Mouse (Mus musculus) limb, embryonic 14.5 days (tissue): ENCODE results near the gene Olfr1198. TPM values are rescaled to one million over a fixed set of nuclear protein-coding genes. Genes with fewer than 3 reads are reported as not detected.

Experiments
- ATAC-seq: fragments of 200-750 bp; cut with Nextera tagmentation; 2 replicates; pipeline ENCODE4 v1.8.0; 2017; ENCODE audit warnings: low read depth, moderate number of reproducible peaks, moderate TSS enrichment; ENCODE audit not compliant: low FRiP score
- DNase-seq: peaks from one replicate; pipeline ENCODE4 v3.0.0-alpha.2; 2015; ENCODE audit warnings: low spot score
- H3K27ac ChIP-seq: fragments of 300-500 bp; sonication (generic); replicated peaks from 2 replicates; pipeline ENCODE4 v1.5.1; 2014; ENCODE audit warnings: low read depth, mild to moderate bottlenecking, low read length, moderate library complexity, mixed read lengths
- H3K27me3 ChIP-seq: fragments of 300-500 bp; sonication (generic); 2 replicates; pipeline ENCODE4 v1.6.1; 2014; ENCODE audit warnings: low read length, mixed read lengths; ENCODE audit not compliant: control insufficient read depth, insufficient read depth
- H3K36me3 ChIP-seq: fragments of 300-500 bp; sonication (generic); 2 replicates; pipeline ENCODE4 v1.6.1; 2014; ENCODE audit warnings: mild to moderate bottlenecking, low read length, moderate library complexity, mixed read lengths; ENCODE audit not compliant: control insufficient read depth, insufficient read depth
- H3K4me1 ChIP-seq: fragments of 300-500 bp; sonication (generic); 2 replicates; pipeline ENCODE4 v1.6.1; 2014; ENCODE audit warnings: antibody characterized with exemption, low read length, mixed read lengths; ENCODE audit not compliant: control insufficient read depth, insufficient read depth
- H3K4me2 ChIP-seq: fragments of 300-500 bp; sonication (generic); replicated peaks from 2 replicates; pipeline ENCODE4 v1.6.1; 2014; ENCODE audit warnings: low read depth, mild to moderate bottlenecking, low read length, moderate library complexity; ENCODE audit not compliant: severe bottlenecking
- H3K4me3 ChIP-seq: fragments of 300-500 bp; sonication (generic); replicated peaks from 2 replicates; pipeline ENCODE4 v1.5.1; 2014; ENCODE audit warnings: low read length
- H3K9ac ChIP-seq: fragments of 300-500 bp; sonication (generic); 2 replicates; pipeline ENCODE4 v1.6.1; 2014; ENCODE audit warnings: mild to moderate bottlenecking, low read depth, low read length, moderate library complexity; ENCODE audit not compliant: severe bottlenecking
- H3K9me3 ChIP-seq: fragments of 300-500 bp; sonication (generic); 2 replicates; pipeline ENCODE4 v1.6.1; 2016; ENCODE audit warnings: low read length; ENCODE audit not compliant: control insufficient read depth
- POLR2A ChIP-seq: fragments of 200-500 bp; IDR thresholded peaks from 2 replicates; pipeline ENCODE4 v1.8.0; 2012; ENCODE audit warnings: inconsistent platforms, mild to moderate bottlenecking, moderate library complexity, borderline replicate concordance; ENCODE audit not compliant: insufficient read depth, insufficient read length; ENCODE audit errors: extremely low read depth
- WGBS: fragments of 180-500 bp; shearing (Covaris S2); extraction: QIAGEN DNeasy Blood & Tissue Kit; methylation state at CpG from one replicate; pipeline ENCODE4 v1.1.7; 2014; 5-methylcytosine and 5-hydroxymethylcytosine counted together
- polyA plus RNA-seq, 2 experiments: library from polyadenylated mRNA; depleted of rRNA in 1 of 2; stranded (reverse) in 1 of 2; unstranded in 1 of 2; fragments of >200 nt; fragmentation: Nextera tagmentation in 1 of 2; extraction: Ambion mirVana in 1 of 2; gene quantifications; 2 replicates each; pipeline versions ENCODE4 v1.2.1 to v1.2.3; 2012 to 2014

Gene Olfr1198
- polyA plus RNA-seq, 2 experiments = not detected

- no peaks in the 10 kb centered on the region for H3K36me3 ChIP-seq
- no peak within 1 kb of the TSS for H3K27ac ChIP-seq
- DNase-seq (no peak), ATAC-seq (no peak)
- H3K9ac ChIP-seq = no peak within 1 kb of the TSS
- no peak within 1 kb of the TSS for H3K4me3 ChIP-seq
- 82% methylated on average over 1 of the region's 1 CpGs for WGBS
- no peaks in the 10 kb centered on the region for H3K27me3 ChIP-seq
- TF ChIP-seq POLR2A = no peak
- no peaks in the 10 kb centered on the region for H3K4me1 ChIP-seq
- no peak within 1 kb of the TSS for H3K4me2 ChIP-seq
- no peaks in the 10 kb centered on the region for H3K9me3 ChIP-seq
Observed at GRCm38 (mm10) chr2:88732266-88732665, 18.9 kb downstream of the Olfr1198 start, which contains the start of gene Olfr1197. Gene Olfr1197 (minus strand): TSS chr2:88732366.

GRCm38 (mm10) chr2:88704497-88704896, 46.7 kb downstream of the Olfr1198 start, which contains the start of gene Olfr1196:
Gene Olfr1196 (minus strand): TSS chr2:88704597.
- Histone ChIP-seq H3K36me3 (no peaks in the 10 kb centered on the region), H3K9me3 (no peaks in the 10 kb centered on the region), H3K27ac (no peak within 1 kb of the TSS), H3K27me3 (no peaks in the 10 kb centered on the region), H3K4me1 (no peaks in the 10 kb centered on the region), H3K4me2 (no peak within 1 kb of the TSS), H3K9ac (no peak within 1 kb of the TSS), H3K4me3 (no peak within 1 kb of the TSS)
- no peak for TF ChIP-seq POLR2A
- 82% methylated on average over 2 of the region's 2 CpGs for WGBS
- no peak for ATAC-seq
- no peak for DNase-seq

Other genes starting within 250 kb of the Olfr1198 start
- not detected in 2 replicates for gene Olfr1186, start 232.8 kb downstream of the Olfr1198 start, polyA plus RNA-seq (2012; rRNA removed)
- gene Olfr1186, start 232.8 kb downstream of the Olfr1198 start, polyA plus RNA-seq (2014; fragmentation: Nextera tagmentation; extraction: Ambion mirVana) = not detected in 2 replicates
- gene Olfr1188, start 194.4 kb downstream of the Olfr1198 start, polyA plus RNA-seq (2012; rRNA removed) = not detected in 2 replicates
- not detected in 2 replicates for gene Olfr1188, start 194.4 kb downstream of the Olfr1198 start, polyA plus RNA-seq (2014; fragmentation: Nextera tagmentation; extraction: Ambion mirVana)
- not detected in 2 replicates for gene Olfr1189, start 164.9 kb downstream of the Olfr1198 start, polyA plus RNA-seq (2012; rRNA removed)
- gene Olfr1189, start 164.9 kb downstream of the Olfr1198 start, polyA plus RNA-seq (2014; fragmentation: Nextera tagmentation; extraction: Ambion mirVana) = not detected in 2 replicates
- not detected in 2 replicates for gene Olfr1191-ps1, start 110.8 kb downstream of the Olfr1198 start, polyA plus RNA-seq (2012; rRNA removed)
- gene Olfr1191-ps1, start 110.8 kb downstream of the Olfr1198 start, polyA plus RNA-seq (2014; fragmentation: Nextera tagmentation; extraction: Ambion mirVana) = not detected in 2 replicates
- gene Olfr1192-ps1, start 102.9 kb downstream of the Olfr1198 start, polyA plus RNA-seq (2012; rRNA removed) = not detected in 2 replicates
- gene Olfr1192-ps1, start 102.9 kb downstream of the Olfr1198 start, polyA plus RNA-seq (2014; fragmentation: Nextera tagmentation; extraction: Ambion mirVana) = not detected in 2 replicates
- gene Olfr1193, start 75.7 kb downstream of the Olfr1198 start, polyA plus RNA-seq (2012; rRNA removed) = not detected in 2 replicates
- gene Olfr1193, start 75.7 kb downstream of the Olfr1198 start, polyA plus RNA-seq (2014; fragmentation: Nextera tagmentation; extraction: Ambion mirVana) = not detected in 2 replicates
- gene Olfr1195, start 62.2 kb downstream of the Olfr1198 start, polyA plus RNA-seq (2012; rRNA removed) = not detected in 2 replicates
- gene Olfr1195, start 62.2 kb downstream of the Olfr1198 start, polyA plus RNA-seq (2014; fragmentation: Nextera tagmentation; extraction: Ambion mirVana) = not detected in 2 replicates
- not detected in 2 replicates for gene Olfr1196, start 46.8 kb downstream of the Olfr1198 start, polyA plus RNA-seq (2012; rRNA removed)
- not detected in 2 replicates for gene Olfr1196, start 46.8 kb downstream of the Olfr1198 start, polyA plus RNA-seq (2014; fragmentation: Nextera tagmentation; extraction: Ambion mirVana)
- gene Olfr1197, start 19.0 kb downstream of the Olfr1198 start, polyA plus RNA-seq (2012; rRNA removed) = not detected in 2 replicates
- not detected in 2 replicates for gene Olfr1197, start 19.0 kb downstream of the Olfr1198 start, polyA plus RNA-seq (2014; fragmentation: Nextera tagmentation; extraction: Ambion mirVana)
- not detected in 2 replicates for gene Olfr1199, start 9.1 kb upstream of the Olfr1198 start, polyA plus RNA-seq (2012; rRNA removed)
- not detected in 2 replicates for gene Olfr1199, start 9.1 kb upstream of the Olfr1198 start, polyA plus RNA-seq (2014; fragmentation: Nextera tagmentation; extraction: Ambion mirVana)
- not detected in 2 replicates for gene Olfr1200, start 19.1 kb upstream of the Olfr1198 start, polyA plus RNA-seq (2012; rRNA removed)
- gene Olfr1200, start 19.1 kb upstream of the Olfr1198 start, polyA plus RNA-seq (2014; fragmentation: Nextera tagmentation; extraction: Ambion mirVana) = not detected in 2 replicates
- gene Olfr1201, start 41.7 kb upstream of the Olfr1198 start, polyA plus RNA-seq (2012; rRNA removed) = not detected in 2 replicates
- gene Olfr1201, start 41.7 kb upstream of the Olfr1198 start, polyA plus RNA-seq (2014; fragmentation: Nextera tagmentation; extraction: Ambion mirVana) = not detected in 2 replicates
- gene Olfr1202, start 63.1 kb upstream of the Olfr1198 start, polyA plus RNA-seq (2012; rRNA removed) = not detected in 2 replicates
- gene Olfr1202, start 63.1 kb upstream of the Olfr1198 start, polyA plus RNA-seq (2014; fragmentation: Nextera tagmentation; extraction: Ambion mirVana) = not detected in 2 replicates
- gene Olfr1205, start 78.4 kb upstream of the Olfr1198 start, polyA plus RNA-seq (2012; rRNA removed) = not detected in 2 replicates
- gene Olfr1205, start 78.4 kb upstream of the Olfr1198 start, polyA plus RNA-seq (2014; fragmentation: Nextera tagmentation; extraction: Ambion mirVana) = not detected in 2 replicates
- gene Olfr1204, start 97.9 kb upstream of the Olfr1198 start, polyA plus RNA-seq (2012; rRNA removed) = not detected in 2 replicates
- gene Olfr1204, start 97.9 kb upstream of the Olfr1198 start, polyA plus RNA-seq (2014; fragmentation: Nextera tagmentation; extraction: Ambion mirVana) = not detected in 2 replicates
- not detected in 2 replicates for gene Olfr1206, start 111.9 kb upstream of the Olfr1198 start, polyA plus RNA-seq (2012; rRNA removed)
- gene Olfr1206, start 111.9 kb upstream of the Olfr1198 start, polyA plus RNA-seq (2014; fragmentation: Nextera tagmentation; extraction: Ambion mirVana) = not detected in 2 replicates
- gene Olfr1208, start 150.9 kb upstream of the Olfr1198 start, polyA plus RNA-seq (2012; rRNA removed) = not detected in 2 replicates
- gene Olfr1208, start 150.9 kb upstream of the Olfr1198 start, polyA plus RNA-seq (2014; fragmentation: Nextera tagmentation; extraction: Ambion mirVana) = not detected in 2 replicates
- not detected in 2 replicates for gene Olfr1209, start 163.8 kb upstream of the Olfr1198 start, polyA plus RNA-seq (2012; rRNA removed)
- gene Olfr1209, start 163.8 kb upstream of the Olfr1198 start, polyA plus RNA-seq (2014; fragmentation: Nextera tagmentation; extraction: Ambion mirVana) = not detected in 2 replicates
- gene Olfr1211, start 186.7 kb upstream of the Olfr1198 start, polyA plus RNA-seq (2012; rRNA removed) = not detected in 2 replicates
- gene Olfr1211, start 186.7 kb upstream of the Olfr1198 start, polyA plus RNA-seq (2014; fragmentation: Nextera tagmentation; extraction: Ambion mirVana) = not detected in 2 replicates
- gene Olfr1212, start 202.6 kb upstream of the Olfr1198 start, polyA plus RNA-seq (2012; rRNA removed) = not detected in 2 replicates
- gene Olfr1212, start 202.6 kb upstream of the Olfr1198 start, polyA plus RNA-seq (2014; fragmentation: Nextera tagmentation; extraction: Ambion mirVana) = not detected in 2 replicates
- gene Gm13762, start 228.9 kb upstream of the Olfr1198 start, polyA plus RNA-seq (2012; rRNA removed) = not detected in 2 replicates
- not detected in 2 replicates for gene Gm13762, start 228.9 kb upstream of the Olfr1198 start, polyA plus RNA-seq (2014; fragmentation: Nextera tagmentation; extraction: Ambion mirVana)
- not detected in 2 replicates for gene Olfr1214, start 241.3 kb upstream of the Olfr1198 start, polyA plus RNA-seq (2012; rRNA removed)
- not detected in 2 replicates for gene Olfr1214, start 241.3 kb upstream of the Olfr1198 start, polyA plus RNA-seq (2014; fragmentation: Nextera tagmentation; extraction: Ambion mirVana)